Mouse (Mus musculus): ENCODE results near the gene Prss36. TPM values are rescaled to one million over a fixed set of nuclear protein-coding genes. Genes with fewer than 3 reads are reported as not detected.
"Not testable (repeated sequence)": the region's sequence is repeated elsewhere in the genome, so short reads cannot be mapped to it uniquely, and the experiment has no call there.

The Prss36 gene
- polyA plus RNA-seq, 1 experiment from 2014 or later: 8.2 TPM

DNA sequence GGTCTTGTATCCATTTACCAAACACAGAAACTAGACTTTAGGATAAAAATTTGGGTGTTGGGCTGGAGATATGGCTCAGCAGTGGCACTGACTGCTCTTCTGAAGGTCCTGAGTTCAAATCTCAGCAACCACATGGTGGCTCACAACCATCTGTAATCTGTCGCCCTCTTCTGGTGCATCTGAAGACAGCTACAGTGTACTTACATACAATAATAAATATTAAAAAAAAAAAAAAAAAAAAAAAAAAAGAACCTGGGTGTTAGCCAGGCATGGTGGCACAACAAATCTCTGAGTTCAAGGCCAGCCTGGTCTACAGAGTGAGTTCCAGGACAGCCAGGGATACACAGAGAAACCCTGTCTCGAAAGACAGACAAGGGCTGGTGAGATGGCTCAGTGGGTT, 4.4 kb downstream of the Prss36 start:
- not testable (repeated sequence) for H3K36me3 ChIP-seq (ENCODE audit: control insufficient read depth, insufficient read depth, low read length); H3K27me3 ChIP-seq (ENCODE audit: control insufficient read depth, insufficient read depth, low read length); H3K4me3 ChIP-seq (ENCODE audit: low read depth, low read length); H3K4me2 ChIP-seq (replicated peaks; ENCODE audit: low read depth, low read length); H3K27ac ChIP-seq (ENCODE audit: low read length); H3K4me1 ChIP-seq (ENCODE audit: control insufficient read depth, insufficient read depth, low read length); H3K9ac ChIP-seq (replicated peaks; ENCODE audit: low read depth, low read length); H3K9me3 ChIP-seq (ENCODE audit: control insufficient read depth, low read depth, low read length); ATAC-seq (ENCODE audit: insufficient number of reproducible peaks, insufficient read depth, low FRiP score, low read depth)
- WGBS: 69% methylated on average over 2 of the region's 2 CpGs

DNA sequence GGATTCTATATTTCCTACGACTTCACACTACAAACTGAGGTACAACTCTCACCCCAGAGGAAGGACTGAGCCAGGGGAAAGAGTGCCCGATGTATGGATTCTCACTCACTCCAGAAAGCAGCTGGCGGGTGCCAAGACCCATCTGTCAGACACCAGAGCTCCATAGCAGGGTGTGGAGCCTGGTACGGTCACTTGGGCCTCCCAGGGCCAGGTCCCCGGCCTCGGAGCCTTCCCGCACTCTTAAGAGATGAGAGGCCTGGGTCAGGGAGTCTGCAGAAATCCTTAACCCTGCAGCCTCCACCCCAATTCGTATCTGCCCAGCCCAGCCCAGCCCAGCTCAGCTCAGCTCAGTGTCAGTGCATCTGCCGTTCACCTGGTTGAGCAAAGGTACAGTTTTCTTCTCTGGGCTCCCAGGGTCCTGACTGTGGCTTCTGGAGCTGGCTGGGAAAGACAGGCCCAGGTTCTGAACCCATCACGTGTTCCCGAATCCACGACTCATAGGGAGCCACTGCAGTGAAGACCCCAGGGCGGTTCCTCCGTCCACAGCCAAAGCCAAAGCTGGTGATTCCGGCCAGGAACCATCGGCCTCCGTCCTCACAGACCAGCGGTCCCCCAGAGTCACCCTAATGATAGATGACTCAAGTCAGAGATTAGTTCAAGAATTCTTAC, 10.2 kb downstream of the Prss36 start:
- no peak for ATAC-seq (ENCODE audit: insufficient number of reproducible peaks, insufficient read depth, low FRiP score, low read depth)
- Histone ChIP-seq H3K4me2 (replicated peaks; ENCODE audit: low read depth, low read length) (peak overlapping the region; percentile 97), H3K9me3 (ENCODE audit: control insufficient read depth, low read depth, low read length) (no peaks in the 10 kb centered on the region), H3K4me3 (ENCODE audit: low read depth, low read length) (peak overlapping the region; percentile 63), H3K27me3 (ENCODE audit: control insufficient read depth, insufficient read depth, low read length) (no peaks in the 10 kb centered on the region), H3K4me1 (ENCODE audit: control insufficient read depth, insufficient read depth, low read length) (peaks cover 26% of the 10 kb centered on the region), H3K9ac (replicated peaks; ENCODE audit: low read depth, low read length) (peak overlapping the region; percentile 69), H3K27ac (ENCODE audit: low read length) (no peak overlapping the region), H3K36me3 (ENCODE audit: control insufficient read depth, insufficient read depth, low read length) (no peaks in the 10 kb centered on the region)
- 52% methylated on average over 18 of the region's 18 CpGs for WGBS

DNA sequence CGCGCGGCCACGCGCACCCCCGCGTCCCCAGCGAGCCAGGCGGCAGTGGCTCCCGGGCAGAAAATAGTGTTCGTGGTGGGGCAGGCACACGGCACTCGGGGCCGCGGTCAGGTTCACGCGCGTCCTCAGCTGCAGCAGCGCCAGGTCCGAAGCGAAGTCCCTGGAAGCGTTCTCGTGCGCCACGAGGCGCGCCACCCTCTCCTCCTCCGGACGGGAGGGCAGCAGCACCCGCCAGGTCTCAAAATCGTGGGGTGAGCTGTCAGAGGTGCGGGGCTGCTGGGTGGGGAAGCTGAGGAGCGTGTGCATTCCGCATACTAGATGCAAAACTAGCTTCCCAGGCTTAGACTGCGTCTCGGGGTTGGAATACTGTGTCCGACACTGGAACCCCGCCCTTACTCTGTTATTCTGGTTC, 10.8 kb downstream of the Prss36 start:
- H3K27ac ChIP-seq (ENCODE audit: low read length): peak overlapping the region; percentile 83
- H3K9ac ChIP-seq (replicated peaks; ENCODE audit: low read depth, low read length): peak overlapping the region; percentile 69
- peaks cover 29% of the 10 kb centered on the region for H3K4me1 ChIP-seq (ENCODE audit: control insufficient read depth, insufficient read depth, low read length)
- peak overlapping the region; percentile 63 for H3K4me3 ChIP-seq (ENCODE audit: low read depth, low read length)
- ATAC-seq (ENCODE audit: insufficient number of reproducible peaks, insufficient read depth, low FRiP score, low read depth): peak; percentile 2; the same call in 1 of the 2 replicates
- 1% methylated on average over 38 of the region's 38 CpGs for WGBS
- H3K36me3 ChIP-seq (ENCODE audit: control insufficient read depth, insufficient read depth, low read length): no peaks in the 10 kb centered on the region
- H3K27me3 ChIP-seq (ENCODE audit: control insufficient read depth, insufficient read depth, low read length): no peaks in the 10 kb centered on the region
- peak overlapping the region; percentile 97 for H3K4me2 ChIP-seq (replicated peaks; ENCODE audit: low read depth, low read length)
- no peaks in the 10 kb centered on the region for H3K9me3 ChIP-seq (ENCODE audit: control insufficient read depth, low read depth, low read length)

DNA sequence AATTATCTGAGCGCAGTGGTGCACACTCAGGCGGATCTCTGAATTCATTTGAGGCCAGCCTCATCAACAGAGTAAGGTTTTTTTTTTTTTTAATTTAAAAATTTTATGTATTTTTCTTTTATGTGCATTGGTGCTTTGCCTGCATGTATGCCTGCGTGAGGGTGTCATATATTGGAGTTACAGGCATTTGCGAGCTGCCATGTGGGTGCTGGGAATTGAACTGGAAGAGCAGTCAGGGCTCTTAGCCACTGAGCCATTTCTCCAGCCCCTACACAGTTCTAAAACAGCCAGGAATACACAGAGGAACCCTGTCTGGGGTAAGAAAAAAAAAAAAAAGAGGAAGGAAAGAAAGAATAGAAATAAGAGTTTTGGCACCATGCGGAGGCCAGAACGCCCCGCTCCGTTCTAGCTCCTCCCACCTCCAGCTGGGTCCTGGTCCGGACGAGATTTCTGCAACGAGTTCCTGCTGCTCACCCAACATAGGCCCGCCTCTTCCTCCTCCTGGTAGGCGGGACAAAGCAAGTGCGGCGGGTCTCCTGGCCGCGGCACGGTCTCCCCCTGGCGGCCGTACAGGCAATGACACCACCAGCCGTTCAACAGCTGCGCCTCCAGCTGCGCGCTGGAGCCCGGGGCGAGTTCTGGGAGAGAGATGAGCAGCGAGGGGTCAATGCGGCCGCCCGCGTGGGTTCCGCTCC, 11.3 kb downstream of the Prss36 start:
- 6% methylated on average over 32 of the region's 32 CpGs for WGBS
- peak overlapping the region; percentile 83; the same call in 1 of the 2 replicates for H3K27ac ChIP-seq (ENCODE audit: low read length)
- peaks cover 29% of the 10 kb centered on the region for H3K4me1 ChIP-seq (ENCODE audit: control insufficient read depth, insufficient read depth, low read length)
- H3K9ac ChIP-seq (replicated peaks; ENCODE audit: low read depth, low read length): peak overlapping the region; percentile 69
- peak overlapping the region; percentile 97 for H3K4me2 ChIP-seq (replicated peaks; ENCODE audit: low read depth, low read length)
- peak overlapping the region; percentile 63 for H3K4me3 ChIP-seq (ENCODE audit: low read depth, low read length)
- H3K27me3 ChIP-seq (ENCODE audit: control insufficient read depth, insufficient read depth, low read length): no peaks in the 10 kb centered on the region
- peak; percentile 92 for ATAC-seq (ENCODE audit: insufficient number of reproducible peaks, insufficient read depth, low FRiP score, low read depth)
- no peaks in the 10 kb centered on the region for H3K36me3 ChIP-seq (ENCODE audit: control insufficient read depth, insufficient read depth, low read length)
- no peaks in the 10 kb centered on the region for H3K9me3 ChIP-seq (ENCODE audit: control insufficient read depth, low read depth, low read length)

DNA sequence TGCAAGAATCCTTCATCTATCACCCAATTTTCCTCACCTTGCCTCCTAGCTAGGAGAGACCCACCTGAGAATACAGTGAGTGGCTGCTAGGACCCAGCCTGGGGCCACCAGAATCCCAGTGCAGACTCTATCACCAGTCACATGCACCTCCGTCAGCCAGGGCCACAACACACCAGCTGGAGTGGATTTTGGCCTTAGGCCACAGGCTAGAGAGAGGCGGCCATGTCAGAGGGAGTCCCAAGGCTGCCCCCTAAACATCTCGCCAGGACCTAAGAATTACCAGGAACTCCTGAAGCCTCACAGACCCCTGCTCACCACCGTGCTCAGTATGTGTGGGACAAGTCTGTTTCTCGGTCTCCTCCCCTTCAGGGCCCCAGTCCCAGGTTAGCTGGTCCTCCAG, 12.4 kb downstream of the Prss36 start:
- no peaks in the 10 kb centered on the region for H3K9me3 ChIP-seq (ENCODE audit: control insufficient read depth, low read depth, low read length)
- H3K4me2 ChIP-seq (replicated peaks; ENCODE audit: low read depth, low read length): no peak overlapping the region
- no peak overlapping the region for H3K4me3 ChIP-seq (ENCODE audit: low read depth, low read length)
- 83% methylated on average over 5 of the region's 5 CpGs for whole genome bisulfite sequencing
- H3K27me3 ChIP-seq (ENCODE audit: control insufficient read depth, insufficient read depth, low read length): no peaks in the 10 kb centered on the region
- peaks cover 29% of the 10 kb centered on the region for H3K4me1 ChIP-seq (ENCODE audit: control insufficient read depth, insufficient read depth, low read length)
- no peak overlapping the region for H3K27ac ChIP-seq (ENCODE audit: low read length)
- ATAC-seq (ENCODE audit: insufficient number of reproducible peaks, insufficient read depth, low FRiP score, low read depth): no peak
- H3K9ac ChIP-seq (replicated peaks; ENCODE audit: low read depth, low read length): no peak overlapping the region
- H3K36me3 ChIP-seq (ENCODE audit: control insufficient read depth, insufficient read depth, low read length): no peaks in the 10 kb centered on the region

DNA sequence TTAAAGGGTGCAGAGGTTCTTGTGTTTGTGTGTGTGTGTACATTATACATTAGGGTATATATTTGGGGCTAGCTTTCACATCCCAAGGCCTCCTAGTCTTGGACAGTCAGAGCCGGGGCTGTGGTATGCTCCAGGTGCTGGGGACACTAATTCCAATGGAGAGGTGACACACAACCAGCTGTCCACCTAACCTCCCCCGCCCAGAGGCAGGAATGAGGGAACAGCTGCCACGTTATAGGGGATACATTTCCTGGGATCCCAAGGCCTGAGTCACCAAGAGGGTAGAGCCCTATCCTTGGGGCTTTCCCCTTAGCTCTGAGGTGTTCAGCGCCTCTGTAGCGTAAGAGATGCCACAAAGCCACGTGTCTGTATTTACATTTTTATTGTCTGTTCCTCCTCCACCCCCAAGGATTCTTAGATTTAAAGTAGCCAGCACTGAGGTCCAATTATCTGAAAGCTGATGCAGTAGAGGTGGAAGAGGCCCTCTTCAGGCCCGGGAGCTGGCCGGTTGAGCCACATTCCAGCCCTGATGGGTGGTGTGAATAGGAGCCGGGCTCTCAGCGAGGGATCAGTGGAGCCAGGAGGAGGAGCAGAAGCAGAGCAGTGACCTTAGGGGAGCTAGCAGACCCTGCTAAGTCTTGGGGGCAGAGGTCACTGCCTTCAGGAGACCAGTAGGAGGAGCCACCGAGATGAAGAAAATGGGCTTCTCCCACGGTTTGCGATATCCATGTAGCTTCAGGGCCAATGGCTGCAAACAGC, 14.1 kb downstream of the Prss36 start:
- WGBS: 21% methylated on average over 13 of the region's 13 CpGs
- H3K4me2 ChIP-seq (replicated peaks; ENCODE audit: low read depth, low read length): peak overlapping the region; percentile 30
- H3K9me3 ChIP-seq (ENCODE audit: control insufficient read depth, low read depth, low read length): no peaks in the 10 kb centered on the region
- H3K4me1 ChIP-seq (ENCODE audit: control insufficient read depth, insufficient read depth, low read length): peaks cover 29% of the 10 kb centered on the region
- no peak overlapping the region for H3K4me3 ChIP-seq (ENCODE audit: low read depth, low read length)
- H3K36me3 ChIP-seq (ENCODE audit: control insufficient read depth, insufficient read depth, low read length): no peaks in the 10 kb centered on the region
- no peak; the same call in 1 of the 2 replicates for ATAC-seq (ENCODE audit: insufficient number of reproducible peaks, insufficient read depth, low FRiP score, low read depth)
- no peaks in the 10 kb centered on the region for H3K27me3 ChIP-seq (ENCODE audit: control insufficient read depth, insufficient read depth, low read length)
- no peak overlapping the region for H3K9ac ChIP-seq (replicated peaks; ENCODE audit: low read depth, low read length)
- H3K27ac ChIP-seq (ENCODE audit: low read length): peak overlapping the region; percentile 92

DNA sequence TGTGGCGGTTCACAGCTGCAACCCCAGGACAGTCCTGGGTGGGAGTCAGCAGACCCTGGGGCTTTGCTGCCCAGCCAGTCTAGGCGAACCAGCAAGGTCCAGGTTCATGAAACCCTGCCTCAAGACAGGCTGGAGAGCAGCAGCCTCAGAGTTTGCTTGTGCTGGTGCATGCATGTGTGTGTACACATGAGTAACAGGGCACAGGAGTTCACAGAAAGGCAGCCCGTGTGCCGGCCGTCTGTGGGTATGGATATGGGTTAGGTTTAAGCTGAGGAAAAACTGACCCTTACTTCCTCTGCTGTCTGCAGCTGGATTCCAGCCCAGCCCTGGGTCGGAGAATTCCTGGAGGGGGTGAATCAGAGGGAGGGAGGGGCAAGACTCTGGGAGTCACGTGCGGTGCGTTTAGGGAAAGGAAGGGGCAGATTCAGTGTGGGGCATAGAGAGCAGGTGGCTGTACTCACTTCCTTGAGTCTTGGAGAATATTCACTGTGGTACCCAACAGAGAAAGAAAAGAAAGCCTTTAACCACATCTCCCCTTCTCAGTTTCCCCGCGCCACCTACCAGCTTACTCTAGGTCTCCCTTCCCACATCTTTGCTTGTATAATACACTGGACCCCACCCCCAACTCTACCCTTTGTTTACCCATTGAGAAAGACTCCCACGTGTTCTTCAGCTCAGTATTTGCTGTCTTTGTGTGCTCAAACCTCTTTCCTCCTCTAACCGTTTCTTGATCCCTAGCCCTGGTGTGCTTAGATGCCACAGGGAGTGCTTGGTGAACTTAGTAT, 15.0 kb downstream of the Prss36 start:
- H3K9me3 ChIP-seq (ENCODE audit: control insufficient read depth, low read depth, low read length): no peaks in the 10 kb centered on the region
- H3K4me3 ChIP-seq (ENCODE audit: low read depth, low read length): no peak overlapping the region
- H3K27me3 ChIP-seq (ENCODE audit: control insufficient read depth, insufficient read depth, low read length): no peaks in the 10 kb centered on the region
- H3K4me1 ChIP-seq (ENCODE audit: control insufficient read depth, insufficient read depth, low read length): peaks cover 29% of the 10 kb centered on the region
- WGBS: 22% methylated on average over 13 of the region's 13 CpGs
- peak overlapping the region; percentile 92 for H3K27ac ChIP-seq (ENCODE audit: low read length)
- no peaks in the 10 kb centered on the region; the same call in 1 of the 2 replicates for H3K36me3 ChIP-seq (ENCODE audit: control insufficient read depth, insufficient read depth, low read length)
- H3K4me2 ChIP-seq (replicated peaks; ENCODE audit: low read depth, low read length): peak overlapping the region; percentile 30
- ATAC-seq (ENCODE audit: insufficient number of reproducible peaks, insufficient read depth, low FRiP score, low read depth): peak; percentile 28
- no peak overlapping the region; the same call in 1 of the 2 replicates for H3K9ac ChIP-seq (replicated peaks; ENCODE audit: low read depth, low read length)

DNA sequence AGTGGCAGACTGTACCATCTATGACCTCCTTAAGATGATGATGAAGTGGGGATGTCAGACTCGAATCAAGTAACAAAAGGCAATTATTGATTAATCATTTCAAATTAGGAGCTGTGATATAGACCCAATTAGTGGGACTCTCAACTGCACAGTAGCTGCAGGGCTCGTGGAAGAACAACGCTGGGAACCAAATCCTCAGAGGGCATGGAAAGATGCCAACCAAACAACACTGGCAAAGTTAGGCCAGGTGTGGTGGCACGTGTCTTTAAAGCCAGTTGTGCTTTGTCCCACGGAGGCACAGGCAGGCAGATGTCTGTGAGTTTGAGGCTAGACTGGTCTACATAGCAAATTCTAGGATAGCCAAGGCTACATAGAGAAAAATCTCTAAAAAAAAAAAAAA, 15.9 kb downstream of the Prss36 start:
- ATAC-seq (ENCODE audit: insufficient number of reproducible peaks, insufficient read depth, low FRiP score, low read depth): no peak
- 73% methylated on average over 5 of the region's 5 CpGs for WGBS
- no peaks in the 10 kb centered on the region for H3K9me3 ChIP-seq (ENCODE audit: control insufficient read depth, low read depth, low read length)
- H3K4me1 ChIP-seq (ENCODE audit: control insufficient read depth, insufficient read depth, low read length): peaks cover 29% of the 10 kb centered on the region
- no peaks in the 10 kb centered on the region for H3K27me3 ChIP-seq (ENCODE audit: control insufficient read depth, insufficient read depth, low read length)
- H3K36me3 ChIP-seq (ENCODE audit: control insufficient read depth, insufficient read depth, low read length): peaks cover 5% of the 10 kb centered on the region; the same call in 1 of the 2 replicates
- H3K27ac ChIP-seq (ENCODE audit: low read length): peak overlapping the region; percentile 92; the same call in 1 of the 2 replicates
- H3K9ac ChIP-seq (replicated peaks; ENCODE audit: low read depth, low read length): no peak overlapping the region
- H3K4me2 ChIP-seq (replicated peaks; ENCODE audit: low read depth, low read length): 0 out of 2 replicates have a peak overlapping the region, but pooled peaks have one; percentile 33
- H3K4me3 ChIP-seq (ENCODE audit: low read depth, low read length): no peak overlapping the region
